Mouse (Mus musculus) kidney, postnatal 10 days (tissue): Measurements from ENCODE around the gene Git2.
A peak's percentile ranks its signal among the peaks of the same experiment; 100 is the strongest.

Experiments
- DNase-seq: peaks from one replicate; pipeline ENCODE4 v3.0.0; 2021; ENCODE audit warnings: mixed read lengths

Gene Git2

DNA sequence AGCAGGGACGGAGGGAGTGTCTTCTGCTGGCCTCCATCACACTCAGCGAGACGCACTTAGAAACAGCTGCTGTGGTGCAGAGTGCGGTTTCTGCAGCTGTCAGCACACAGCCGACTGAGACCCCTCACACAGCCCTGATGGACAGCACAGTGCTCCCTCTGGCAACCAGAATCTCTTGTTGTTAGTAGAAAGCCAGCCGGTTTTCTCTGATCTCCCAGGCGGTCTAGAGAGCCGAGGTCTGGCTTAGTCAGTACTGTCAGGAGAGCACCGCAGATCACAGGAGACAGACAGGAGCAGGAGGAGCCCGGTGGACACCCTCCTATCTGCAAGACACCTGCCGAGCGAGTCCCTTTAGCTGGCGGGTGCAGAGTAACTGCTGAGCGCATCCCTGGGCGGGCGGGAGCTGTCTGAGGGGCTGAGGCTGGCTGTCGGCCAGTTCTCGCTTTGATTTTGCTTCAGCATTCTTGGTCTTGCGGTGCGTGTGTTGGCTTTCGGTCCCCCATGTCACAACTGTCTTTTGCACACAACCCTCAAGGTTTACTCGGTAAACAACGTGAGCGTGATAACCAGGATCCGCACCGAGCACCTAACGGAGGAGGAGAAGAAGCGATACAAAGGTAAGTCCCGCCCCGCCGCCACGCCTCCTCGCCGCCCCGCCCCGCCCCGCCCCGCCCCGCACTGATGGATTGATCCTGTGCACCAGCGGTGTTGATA is 21.1 kb upstream of the Git2 start:
- peak; percentile 37 for DNase-seq

- DNase-seq = no peak
These were observed 20.3 kb upstream of the Git2 start for GRCm38 (mm10) chr5:114795653-114796052.

GRCm38 (mm10) chr5:114795231-114795630 is 19.9 kb upstream of the Git2 start:
- DNase-seq = no peak

DNA sequence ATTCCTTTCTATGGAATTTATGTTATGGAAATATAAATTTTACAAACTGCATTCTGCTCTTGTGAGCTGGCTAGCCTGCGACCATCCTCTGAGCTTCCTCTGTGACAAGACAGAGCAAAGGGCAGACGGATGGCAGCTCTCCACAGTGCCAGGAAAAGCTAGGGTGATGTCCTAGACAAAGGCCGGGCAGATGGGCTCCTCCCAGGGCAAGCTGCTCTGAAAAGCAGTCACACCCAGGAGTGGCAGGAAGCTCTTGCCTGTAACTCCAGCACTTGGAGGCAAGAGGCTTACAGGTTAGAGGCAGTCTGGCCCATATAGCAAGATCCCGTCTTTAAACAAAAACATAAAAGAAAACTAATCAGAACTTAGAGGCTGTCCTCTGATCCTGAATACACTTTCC is 19.3 kb upstream of the Git2 start:
- peak; percentile 39 for DNase-seq

GRCm38 (mm10) chr5:114793317-114793716 is 18.0 kb upstream of the Git2 start:
- DNase-seq = no peak

GRCm38 (mm10) chr5:114785196-114785595 is 9.9 kb upstream of the Git2 start:
- no peak for DNase-seq

DNA sequence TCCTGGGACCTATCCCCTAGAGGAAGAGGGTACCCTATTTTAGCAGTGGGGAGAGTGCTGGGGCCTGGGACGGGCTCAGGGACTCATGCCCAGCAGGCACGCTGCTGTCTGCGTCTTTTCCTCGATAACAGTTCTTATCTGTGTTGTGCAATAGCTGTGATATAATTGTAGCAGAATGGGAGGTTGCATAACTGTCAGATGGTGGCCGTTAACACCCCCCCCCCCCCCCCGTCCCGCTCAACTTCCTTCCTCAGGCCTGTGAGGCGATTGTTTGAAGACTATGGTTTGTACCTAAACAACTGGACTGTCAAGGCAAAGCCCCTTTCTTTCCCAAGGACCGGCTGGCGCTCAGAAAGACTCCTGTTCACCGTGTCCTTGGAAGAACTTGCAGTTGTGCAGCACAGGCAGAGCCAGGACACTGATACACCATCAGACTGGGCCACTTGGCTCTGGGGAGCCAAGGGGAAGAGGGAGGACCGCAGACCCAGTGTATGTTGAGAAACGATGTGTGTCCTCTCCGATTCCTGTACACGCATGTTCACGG is 9.4 kb upstream of the Git2 start:
- DNase-seq = peak; percentile 33

DNA sequence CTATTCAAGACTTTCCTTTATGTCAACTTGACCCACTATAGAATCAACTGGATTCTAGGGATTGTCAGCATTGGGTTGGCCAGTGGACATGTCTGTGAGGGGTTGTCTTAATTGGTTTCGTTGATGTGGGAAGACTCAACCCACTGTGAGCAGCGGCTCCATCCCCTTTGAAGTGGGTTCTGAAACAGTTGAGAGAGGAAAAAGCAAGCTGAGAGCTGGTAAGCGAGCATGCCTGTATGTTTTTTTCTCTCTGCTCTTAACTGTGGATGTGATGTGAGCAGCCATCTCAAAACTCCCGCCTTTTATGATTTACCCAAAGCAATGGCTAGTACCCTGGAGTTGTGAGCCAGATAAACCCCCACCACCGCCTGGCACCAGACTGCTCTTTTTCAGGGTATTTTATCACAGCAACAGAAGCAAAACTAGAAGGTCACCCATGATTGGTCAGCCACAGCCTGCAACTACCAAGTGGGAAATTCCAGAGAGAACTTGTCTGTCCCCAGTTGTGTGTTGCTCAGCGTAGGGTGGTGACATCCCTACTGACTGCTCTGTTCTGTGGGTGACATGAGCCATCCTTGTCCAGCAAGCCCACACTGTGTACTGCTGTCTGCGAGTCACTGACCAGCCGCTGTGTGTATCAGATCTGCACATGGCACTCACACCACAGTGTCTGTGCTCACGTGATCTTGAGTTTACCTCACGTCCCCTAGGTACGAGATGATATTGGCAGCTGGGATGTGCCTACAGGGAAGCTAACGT is 8.3 kb upstream of the Git2 start:
- DNase-seq = no peak

GRCm38 (mm10) chr5:114782991-114783390 is 7.7 kb upstream of the Git2 start:
- no peak for DNase-seq

DNA sequence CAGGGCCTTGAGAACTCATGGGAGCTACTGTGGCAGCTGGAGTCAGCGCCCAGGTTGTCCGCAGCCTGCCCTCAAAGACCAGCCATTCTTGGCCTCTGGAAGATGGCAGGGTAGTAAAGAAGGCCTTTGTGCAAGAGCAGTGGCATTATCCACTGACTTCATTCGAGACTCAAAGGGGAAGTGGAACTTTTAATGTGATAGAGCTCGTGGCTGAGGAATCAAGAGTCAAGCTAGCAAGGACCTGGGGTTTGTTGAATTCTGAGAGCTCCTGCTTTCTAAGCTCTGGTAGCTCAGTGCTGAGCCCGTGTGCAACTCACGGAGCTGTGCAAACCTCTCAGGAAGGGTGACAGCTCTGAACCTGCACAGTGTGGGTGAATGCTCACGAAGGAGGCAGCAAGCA is 5.6 kb upstream of the Git2 start:
- no peak for DNase-seq

- no peak for DNase-seq
These were observed 4.7 kb upstream of the Git2 start for GRCm38 (mm10) chr5:114779956-114780489.

- no peak for DNase-seq
These were observed 857 bp upstream of the Git2 start for GRCm38 (mm10) chr5:114776174-114776573.

DNA sequence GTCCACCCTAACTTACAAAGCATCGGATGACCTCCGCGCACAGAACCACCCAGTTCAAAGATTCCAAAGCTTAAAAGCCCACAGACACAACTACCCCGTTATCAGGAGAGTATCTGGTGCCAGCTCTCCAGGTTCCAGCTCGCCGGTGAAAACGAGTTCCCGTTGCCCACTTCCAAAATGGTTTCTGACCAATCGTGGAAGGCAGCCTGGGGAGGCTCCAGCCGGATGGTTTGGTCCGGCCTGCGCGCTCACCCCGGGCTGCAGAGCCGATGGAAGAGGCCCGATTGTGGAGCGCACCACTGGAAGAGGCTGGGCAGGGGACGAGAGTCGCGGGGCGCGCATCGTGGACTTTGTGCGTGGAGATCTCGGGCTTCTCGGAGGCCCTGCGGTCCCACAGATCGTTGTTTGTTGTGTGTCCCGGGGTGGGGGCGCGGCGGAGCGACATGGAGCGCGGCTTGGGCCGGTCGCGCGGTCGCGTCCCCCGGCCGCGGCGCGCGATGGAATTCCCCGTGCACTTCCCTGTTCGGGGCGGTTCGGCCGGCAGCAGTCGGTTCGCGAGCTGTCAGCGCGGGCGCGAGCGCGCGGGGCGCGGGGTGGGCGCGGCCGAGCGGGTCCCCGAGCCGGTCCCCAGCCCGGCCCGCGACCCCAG is 790 bp downstream of the Git2 start, which contains the start of gene Ankrd13a:
Gene Ankrd13a (plus strand): TSS at position 275 of the 649 bp plus-strand sequence.
- DNase-seq = peak; percentile 94

- no peak for DNase-seq
These were observed 1.5 kb downstream of the Git2 start for GRCm38 (mm10) chr5:114773780-114774179.

DNA sequence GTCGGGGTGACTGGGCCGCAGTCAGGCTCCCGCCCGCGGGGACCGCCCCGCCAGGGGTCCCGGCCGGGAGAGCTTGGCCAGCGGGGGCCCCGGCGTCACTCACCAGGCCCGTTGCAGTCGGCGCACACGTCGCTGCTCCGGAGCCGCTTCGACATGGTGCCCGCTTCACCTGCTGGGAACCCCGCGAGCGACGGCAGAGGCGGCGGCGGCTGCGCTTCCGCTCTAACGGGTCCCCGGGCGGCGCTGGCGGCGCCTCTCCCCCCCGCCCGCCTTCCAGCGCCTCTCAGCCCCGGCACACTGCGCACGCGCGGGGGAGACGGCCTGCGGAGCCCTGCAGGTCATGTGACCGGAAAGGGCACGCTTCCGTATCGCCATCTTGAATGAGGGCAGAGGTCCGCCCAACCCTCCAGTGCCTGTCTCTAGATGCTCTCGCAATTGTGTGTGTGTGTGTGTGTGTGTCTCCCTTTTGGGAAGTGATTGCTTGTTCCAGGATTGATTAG is 2.1 kb downstream of the Git2 start:
- DNase-seq = peak; percentile 99

DNA sequence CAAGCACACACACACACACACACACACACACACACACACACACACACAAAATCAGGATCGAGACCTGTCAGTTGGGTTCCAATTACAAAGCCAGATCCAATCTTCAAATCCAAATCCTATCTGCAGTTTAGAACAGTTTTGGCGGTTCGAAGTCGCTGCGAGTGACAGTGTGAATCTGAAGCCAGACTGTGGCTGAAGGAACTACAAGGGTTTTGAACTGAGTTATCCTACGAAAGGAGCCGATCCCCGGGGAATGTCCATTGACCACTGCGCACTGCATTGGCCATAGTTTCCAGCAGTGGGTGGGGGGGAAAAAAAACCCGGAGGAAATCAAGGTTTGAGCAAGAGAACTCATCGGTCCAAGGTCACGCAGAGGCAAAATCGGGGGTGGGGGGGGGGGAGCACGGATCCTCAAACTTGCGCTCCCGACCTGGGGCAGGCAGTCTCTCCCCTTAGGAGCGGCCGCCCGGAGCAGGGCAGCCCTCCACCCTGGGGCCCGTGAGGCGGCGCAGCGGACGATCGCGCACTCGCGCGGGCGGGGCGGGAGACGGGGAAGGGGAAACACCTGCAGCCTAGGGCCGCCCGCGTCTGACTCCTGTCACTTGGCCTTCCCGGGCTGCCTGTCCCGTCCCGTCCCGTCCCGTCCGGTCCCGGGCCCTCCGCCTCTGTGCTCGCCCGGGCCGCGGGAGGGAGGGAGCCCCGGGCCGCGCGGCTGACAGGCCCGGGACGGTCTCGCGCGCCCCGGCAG is 2.7 kb downstream of the Git2 start:
- peak; percentile 77 for DNase-seq

DNA sequence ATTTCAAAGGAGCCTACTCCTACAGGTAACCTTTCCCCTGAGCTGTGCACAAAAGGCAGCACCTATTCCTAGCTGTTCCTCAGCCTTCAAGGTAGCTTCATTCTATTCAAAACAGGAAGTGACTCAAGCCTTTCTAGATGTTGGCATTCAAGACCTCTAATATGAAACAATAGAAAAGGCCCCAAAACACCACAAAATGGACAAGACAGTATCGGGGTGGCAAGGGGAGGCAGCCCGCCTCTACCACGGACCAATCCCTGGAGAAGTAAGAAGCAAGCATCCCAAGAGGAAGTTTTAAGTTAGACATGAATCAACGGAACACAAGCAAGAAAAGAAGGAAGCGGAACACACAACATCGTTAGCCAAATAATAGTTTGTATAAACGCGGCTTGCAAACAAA is 3.5 kb downstream of the Git2 start:
- no peak for DNase-seq

GRCm38 (mm10) chr5:114769786-114770185 is 5.5 kb downstream of the Git2 start:
- DNase-seq = no peak

- no peak for DNase-seq
These were observed 8.1 kb downstream of the Git2 start for GRCm38 (mm10) chr5:114767185-114767584.

DNA sequence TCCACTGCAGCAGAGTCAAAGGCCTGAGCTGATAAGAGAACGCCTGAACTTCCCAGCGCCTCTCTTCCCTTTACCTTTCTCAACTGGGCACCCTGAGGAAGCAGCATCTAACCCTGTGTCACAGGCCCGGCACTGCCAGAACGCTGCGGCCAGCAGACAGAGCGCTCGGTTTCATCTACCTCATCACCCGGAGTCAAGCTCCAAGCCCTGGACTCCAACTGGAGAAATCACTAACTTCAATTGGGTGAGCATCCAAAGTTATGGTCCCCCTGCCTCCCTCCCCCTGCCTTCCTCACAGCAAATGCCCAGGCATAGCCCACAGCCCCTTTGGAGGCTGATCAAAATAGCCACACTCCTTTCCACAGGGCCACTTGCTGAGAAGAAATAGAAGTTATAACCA is 8.6 kb downstream of the Git2 start:
- DNase-seq = no peak

GRCm38 (mm10) chr5:114764812-114765735 is 10.2 kb downstream of the Git2 start:
- DNase-seq = no peak
